Mouse (Mus musculus): ENCODE results near the gene Ankrd65. TPM values are rescaled to one million over a fixed set of nuclear protein-coding genes. Genes with fewer than 3 reads are reported as not detected.

The Ankrd65 gene
- total RNA-seq, 4 experiments from 2014 or later, result not detected

DNA sequence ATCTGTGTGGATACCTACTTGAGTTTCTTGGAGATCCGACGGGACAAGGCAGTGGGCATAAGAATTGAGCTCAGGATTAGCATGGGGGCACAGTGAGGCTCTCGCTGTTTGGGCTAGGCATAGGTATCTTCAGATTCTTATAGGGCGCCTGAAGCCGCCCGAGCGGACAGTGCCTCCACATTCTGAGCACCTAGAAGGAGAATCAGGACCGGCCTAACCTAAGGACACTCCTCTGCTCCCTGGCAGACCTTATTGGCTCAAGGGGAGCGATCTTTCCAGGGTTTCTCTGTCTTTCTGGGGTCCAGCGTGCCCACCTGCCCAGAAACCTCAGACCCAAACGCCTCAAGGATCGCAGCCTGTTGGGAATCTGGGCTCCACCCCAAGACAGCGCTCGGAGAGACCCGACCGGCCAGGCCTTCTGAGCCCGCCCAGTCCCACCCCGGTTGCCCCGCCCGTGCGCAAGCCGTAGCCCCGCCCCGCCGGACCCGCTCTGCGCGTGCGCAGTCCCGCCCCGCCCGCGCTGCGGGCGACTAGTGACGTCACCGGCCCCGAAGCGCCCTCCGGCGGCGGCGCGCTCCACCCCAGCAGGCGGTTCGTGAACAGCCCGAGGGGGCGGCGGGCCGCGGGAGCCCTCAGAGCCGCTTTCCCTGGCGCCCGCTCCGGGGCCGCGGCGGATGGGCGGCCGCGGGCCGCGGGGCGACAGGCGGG is 56.8 kb downstream of the Ankrd65 start, which contains the start of gene Dvl1:
Gene Dvl1, plus strand, starts transcription at position 532 of the 708 bp plus-strand sequence.
- DNase-seq (ENCODE audit: low spot score in 2 of 2), result peak; percentile 80 to 91

DNA sequence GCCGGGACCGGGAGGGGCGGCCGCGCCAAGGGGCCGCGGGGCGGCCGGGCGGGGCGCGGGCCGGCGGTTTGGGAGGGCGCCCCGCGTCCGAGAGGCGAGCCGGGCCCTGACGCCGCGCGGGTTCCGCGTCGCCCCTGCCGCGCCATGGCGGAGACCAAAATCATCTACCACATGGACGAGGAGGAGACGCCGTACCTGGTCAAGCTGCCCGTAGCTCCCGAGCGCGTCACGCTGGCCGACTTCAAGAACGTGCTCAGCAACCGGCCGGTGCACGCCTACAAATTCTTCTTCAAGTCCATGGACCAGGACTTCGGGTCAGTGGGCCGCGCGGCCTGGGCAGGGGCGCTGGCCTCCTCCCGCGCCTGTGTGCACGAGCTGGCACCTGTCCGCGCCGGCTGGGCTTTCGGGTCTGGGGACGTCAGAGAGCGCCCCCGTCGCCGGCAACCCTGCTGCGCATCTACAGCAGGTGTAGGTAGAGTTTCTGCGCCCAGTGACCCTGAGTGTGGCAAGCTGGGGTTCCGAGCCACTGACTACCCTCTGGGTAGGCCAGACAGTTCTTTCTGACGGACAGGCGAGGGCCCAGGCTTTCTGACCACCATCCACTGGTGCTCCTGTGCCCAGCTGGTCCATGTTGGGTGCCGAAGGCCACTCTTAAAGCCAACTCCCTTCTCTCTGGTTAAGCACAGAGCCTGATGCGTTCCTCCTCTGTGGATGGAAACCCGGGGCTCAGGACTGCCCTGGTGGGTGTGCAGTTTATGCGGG is 57.5 kb downstream of the Ankrd65 start:
- peak in 1 of 2 experiments; percentile 39 for DNase-seq (ENCODE audit: low spot score in 2 of 2)

DNA sequence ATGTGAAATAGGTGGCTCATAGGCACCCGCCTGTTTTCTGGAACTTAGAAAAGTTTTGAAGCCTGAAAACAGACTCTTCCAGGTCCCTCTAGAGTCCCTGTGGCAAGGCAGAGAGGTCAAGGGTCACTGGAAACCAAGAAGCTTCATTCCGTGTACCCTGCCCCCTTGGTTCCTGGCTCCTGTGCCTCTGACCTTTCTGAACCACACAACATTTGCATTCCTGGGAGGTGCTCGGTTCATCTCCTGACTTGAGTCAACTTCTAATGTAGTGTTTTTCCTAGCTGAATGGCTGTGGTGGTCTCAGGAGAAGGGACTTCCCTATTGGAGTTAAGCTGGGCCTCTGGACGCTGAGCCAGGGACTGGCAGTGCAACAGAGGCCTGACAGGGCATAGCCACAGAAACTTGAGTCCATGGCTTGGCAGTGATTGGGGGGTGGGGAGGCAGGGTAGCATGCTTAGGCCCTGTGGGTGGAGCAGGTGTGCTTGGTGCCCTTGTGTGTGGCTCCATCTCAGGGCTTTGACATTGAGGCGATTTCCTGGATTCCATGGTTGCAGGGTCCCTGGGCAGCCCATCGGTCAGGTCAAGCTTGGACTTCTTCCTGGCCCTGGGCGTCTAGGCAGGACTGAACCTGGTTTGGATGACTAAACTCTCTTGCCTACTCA is 58.3 kb downstream of the Ankrd65 start:
- DNase-seq (ENCODE audit: low spot score in 2 of 2), result no peak

Small RNA genes lying within 50 kb of the gene (microRNA-seq; reads per million reads assigned to microRNA genes)
- gene Gm27743, result 0 reads per million in 2 experiments

Other genes starting within 250 kb of the Ankrd65 start
- gene Nadk, start 228.1 kb upstream of the Ankrd65 start, total RNA-seq (2022), result 10 to 100 TPM; 52.2 to 69.2 (median 59.6) TPM
- 10 to 100 TPM; 36.1 to 48.6 (median 42.5) TPM for gene Slc35e2, start 189.0 kb upstream of the Ankrd65 start, total RNA-seq (2022)
- 10 to 100 TPM; 42.1 to 54.8 (median 46.9) TPM for gene Cdk11b, start 165.6 kb upstream of the Ankrd65 start, total RNA-seq (2022)
- not detected for gene Gm10563, start 145.0 kb upstream of the Ankrd65 start, total RNA-seq (2022)
- 1 to 10 TPM; 2.8 to 5.0 (median 3.5) TPM for gene Mmp23, start 137.1 kb upstream of the Ankrd65 start, total RNA-seq (2022)
- 100 to 1,000 TPM; 101 to 122 (median 113) TPM for gene Mib2, start 121.2 kb upstream of the Ankrd65 start, total RNA-seq (2022)
- gene Fndc10, start 96.1 kb upstream of the Ankrd65 start, total RNA-seq (2022), result 10 to 100 TPM; 22.6 to 30.6 (median 26.6) TPM
- 10 to 100 TPM; 86.8 to 99.4 (median 88.9) TPM for gene Ssu72, start 85.6 kb upstream of the Ankrd65 start, total RNA-seq (2022)
- gene Tmem240, start 55.6 kb upstream of the Ankrd65 start, total RNA-seq (2022), result 10 to 100 TPM; 32.7 to 35.8 (median 34.4) TPM
- 10 to 100 TPM; 62.3 to 79.7 (median 65.0) TPM for gene Atad3a, start 29.3 kb upstream of the Ankrd65 start, total RNA-seq (2022)
- gene Vwa1, start 15.7 kb upstream of the Ankrd65 start, total RNA-seq (2022), result 10 to 100 TPM; 13.3 to 14.9 (median 14.2) TPM
- 10 to 100 TPM; 30.2 to 36.9 (median 34.5) TPM for gene Tmem88b, start 4.6 kb upstream of the Ankrd65 start, total RNA-seq (2022)
- 10 to 100 TPM; 74.2 to 85.2 (median 78.2) TPM for gene Mrpl20, start 12.4 kb downstream of the Ankrd65 start, total RNA-seq (2022)
- gene Ccnl2, start 22.1 kb downstream of the Ankrd65 start, total RNA-seq (2022), result 100 to 1,000 TPM in 1 of 4 experiments, 10 to 100 TPM in 3; 69.6 to 104 (median 79.7) TPM
- 100 to 1,000 TPM in 1 of 4 experiments, 10 to 100 TPM in 3; 95.2 to 103 (median 97.9) TPM for gene Aurkaip1, start 40.8 kb downstream of the Ankrd65 start, total RNA-seq (2022)
- 10 to 100 TPM in 2 of 4 experiments, 1 to 10 TPM in 2; 7.4 to 10.9 (median 9.6) TPM for gene Mxra8, start 49.2 kb downstream of the Ankrd65 start, total RNA-seq (2022)
- gene Dvl1, start 57.0 kb downstream of the Ankrd65 start, total RNA-seq (2022), result 10 to 100 TPM; 71.0 to 91.3 (median 82.6) TPM
- gene Tas1r3, start 72.9 kb downstream of the Ankrd65 start, total RNA-seq (2022), result under 1 TPM; 0.25 to 0.32 (median 0.31) TPM
- gene Cptp, start 79.0 kb downstream of the Ankrd65 start, total RNA-seq (2022), result 10 to 100 TPM; 27.8 to 41.9 (median 29.5) TPM
- gene Ints11, start 79.1 kb downstream of the Ankrd65 start, total RNA-seq (2022), result 10 to 100 TPM; 30.5 to 40.2 (median 35.9) TPM
- gene Pusl1, start 101.3 kb downstream of the Ankrd65 start, total RNA-seq (2022), result 10 to 100 TPM; 54.8 to 64.2 (median 57.7) TPM
- 100 to 1,000 TPM; 116 to 124 (median 120) TPM for gene Acap3, start 101.4 kb downstream of the Ankrd65 start, total RNA-seq (2022)
- 10 to 100 TPM; 58.5 to 69.0 (median 66.3) TPM for gene Ube2j2, start 153.4 kb downstream of the Ankrd65 start, total RNA-seq (2022)
- 10 to 100 TPM; 13.6 to 29.5 (median 18.1) TPM for gene C1qtnf12, start 171.9 kb downstream of the Ankrd65 start, total RNA-seq (2022)
- 10 to 100 TPM in 1 of 4 experiments, 1 to 10 TPM in 3; 9.2 to 11.3 (median 9.7) TPM for gene B3galt6, start 202.2 kb downstream of the Ankrd65 start, total RNA-seq (2022)
- gene Sdf4, start 202.4 kb downstream of the Ankrd65 start, total RNA-seq (2022), result 100 to 1,000 TPM; 202 to 230 (median 217) TPM
- gene Tnfrsf4, start 223.4 kb downstream of the Ankrd65 start, total RNA-seq (2022), result 1 to 10 TPM; 1.1 to 3.5 (median 2.0) TPM
- not detected for gene Tnfrsf18, start 235.7 kb downstream of the Ankrd65 start, total RNA-seq (2022)

Data from layer of hippocampus, adult 8-10 months (tissue).